Mouse (Mus musculus) inflammation-experienced regulatory T-cells, adult 16 weeks (primary cell): ENCODE measurements around the gene Kif26b. TPM values are rescaled to one million over a fixed set of nuclear protein-coding genes. Genes with fewer than 3 reads are reported as not detected.

Experiments used
- polyA plus RNA-seq: library from polyadenylated mRNA; unstranded; fragments of 100-300 nt; shearing (Covaris generic); gene quantifications from one replicate; pipeline ENCODE4 v1.2.1, GENCODE M21; 2017

Kif26b gene
- polyA plus RNA-seq, result not detected

DNA sequence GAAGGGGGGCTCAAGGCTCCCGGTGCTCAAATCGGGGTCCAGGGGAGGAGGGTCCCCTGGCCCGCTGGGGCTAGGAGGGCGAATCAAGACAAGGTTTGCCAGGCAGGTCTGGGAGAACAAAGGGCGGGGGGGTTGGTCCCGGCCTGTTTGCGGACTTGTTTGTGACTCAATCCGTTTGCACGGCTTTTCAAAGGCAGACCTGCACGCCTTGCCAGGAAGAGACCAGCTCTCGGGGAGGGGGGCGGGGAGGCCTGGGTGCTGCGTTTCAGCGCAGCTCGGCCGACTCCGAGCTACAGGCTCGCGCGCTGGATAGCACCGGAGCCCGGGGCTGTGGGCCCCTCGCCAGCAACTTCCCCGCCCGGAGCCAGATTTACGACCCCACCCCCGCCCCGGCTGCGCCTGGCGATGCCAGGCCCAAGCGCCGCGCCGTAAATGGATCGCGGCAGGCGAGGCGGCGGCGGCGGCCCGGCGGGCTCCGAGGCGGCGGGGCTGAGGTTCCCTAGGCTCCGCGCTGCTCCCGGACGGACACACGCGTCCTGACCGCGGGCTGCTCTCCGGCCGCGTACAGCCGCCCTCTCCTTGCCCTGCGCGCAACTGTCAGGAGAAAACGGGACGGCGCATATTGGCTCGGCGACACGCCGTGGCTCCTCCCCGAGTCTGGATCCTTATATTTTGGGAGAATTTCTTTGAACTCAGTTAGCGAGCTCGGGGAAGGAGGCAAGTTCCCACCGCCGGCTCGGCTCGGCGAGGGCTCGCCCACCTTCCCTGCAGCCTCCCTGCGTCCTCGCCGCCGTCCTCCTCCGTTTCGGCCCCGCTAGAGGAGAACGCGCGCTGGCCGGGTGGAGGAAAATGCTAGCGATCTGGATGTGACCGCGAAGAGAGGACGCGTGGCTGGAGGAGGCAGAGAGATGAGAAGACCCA lies at the start of gene Kif26b:
Kif26b (plus strand) TSS at position 695 of the 921 bp plus-strand sequence.

Other genes starting within 250 kb of the Kif26b start
- gene Cox20, start 210.0 kb upstream of the Kif26b start, polyA plus RNA-seq, result 196 TPM
- 229 TPM for gene Hnrnpu, start 191.3 kb upstream of the Kif26b start, polyA plus RNA-seq
- gene Efcab2, start 123.0 kb upstream of the Kif26b start, polyA plus RNA-seq, result 5.9 TPM